Mouse (Mus musculus): ENCODE results near the gene Retnlg. TPM values are rescaled to one million over a fixed set of nuclear protein-coding genes. Genes with fewer than 3 reads are reported as not detected.
"Not testable (repeated sequence)": the region's sequence is repeated elsewhere in the genome, so short reads cannot be mapped to it uniquely, and the experiment has no call there.

Gene Retnlg
- polyA plus RNA-seq, 1 experiment from 2014 or later, result 51.3 TPM

DNA sequence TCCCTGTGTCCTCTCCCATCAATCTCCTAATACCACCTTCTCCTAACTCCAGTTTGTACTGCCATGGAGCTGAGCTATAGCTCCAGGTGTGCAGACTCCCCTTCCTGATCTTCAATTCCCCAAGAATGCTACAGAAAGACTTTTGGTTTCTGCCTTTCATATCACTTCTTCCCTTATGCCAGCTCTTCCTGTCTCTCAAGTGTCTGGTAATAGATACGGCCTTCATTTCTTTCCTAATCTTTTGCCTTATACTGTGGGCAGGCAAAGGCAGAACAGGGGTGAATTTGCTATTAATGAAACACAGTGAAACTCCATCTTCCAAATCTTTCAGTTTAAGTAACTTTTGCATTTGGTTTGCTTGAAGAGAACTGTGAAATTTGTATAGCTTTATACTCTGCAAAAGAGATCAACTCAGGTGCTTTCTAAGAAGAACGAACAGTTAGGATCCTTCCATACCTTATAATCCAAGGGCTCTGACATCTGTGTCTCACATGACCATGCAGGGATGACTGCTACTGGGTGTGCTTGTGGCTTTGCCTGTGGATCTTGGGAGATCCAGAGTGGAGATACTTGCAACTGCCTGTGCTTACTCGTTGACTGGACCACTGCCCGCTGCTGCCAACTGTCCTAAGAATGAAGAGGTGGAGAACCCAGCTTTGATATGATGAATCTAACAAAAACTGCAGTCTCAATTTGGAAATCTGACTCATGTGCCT, 28.6 kb upstream of the Retnlg start:
- no peak overlapping the region for H3K4me3 ChIP-seq (ENCODE audit: low read depth, low read length)
- H3K9ac ChIP-seq (replicated peaks; ENCODE audit: low read depth), result no peak overlapping the region
- no peak overlapping the region for H3K27ac ChIP-seq (ENCODE audit: low read length)
- no peaks in the 10 kb centered on the region for H3K36me3 ChIP-seq (ENCODE audit: insufficient read depth, low read length)
- DNase-seq (ENCODE audit: low spot score) (no peak), ATAC-seq (no peak)
- TF ChIP-seq CTCF (IDR thresholded peaks at IDR 0.05) (no peak), EP300 (IDR thresholded peaks at IDR 0.05) (no peak)
- H3K9me3 ChIP-seq (ENCODE audit: low read length), result no peaks in the 10 kb centered on the region
- no peaks in the 10 kb centered on the region for H3K27me3 ChIP-seq (replicated peaks; ENCODE audit: insufficient read depth, low read length)
- no peaks in the 10 kb centered on the region for H3K4me1 ChIP-seq (ENCODE audit: insufficient read depth, low read depth, low read length)
- 82% methylated on average over 4 of the region's 4 CpGs for WGBS
- no peak overlapping the region; the same call in 1 of the 2 replicates for H3K4me2 ChIP-seq (replicated peaks; ENCODE audit: low read depth, low read length)

DNA sequence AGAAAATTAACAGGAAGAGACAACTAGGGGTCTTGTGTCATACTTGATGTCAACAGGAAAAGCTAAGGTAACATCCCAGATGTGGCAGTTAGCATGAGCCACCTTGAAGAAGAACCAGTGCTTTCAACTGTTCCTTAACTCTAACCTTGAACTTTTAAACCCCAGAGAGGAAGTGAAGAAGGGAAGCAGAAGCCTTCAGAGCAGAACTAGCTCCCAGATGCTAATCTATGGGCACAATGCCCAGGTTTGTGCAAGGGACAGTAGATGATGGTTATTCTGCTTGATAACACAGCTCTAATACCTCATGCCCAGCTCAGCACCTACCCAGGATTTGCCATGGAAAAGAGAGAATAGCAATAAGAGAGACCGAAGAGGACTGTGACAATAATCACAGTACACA, 7.4 kb upstream of the Retnlg start:
- not testable (repeated sequence) for H3K27ac ChIP-seq (ENCODE audit: low read length); H3K36me3 ChIP-seq (ENCODE audit: insufficient read depth, low read length); H3K27me3 ChIP-seq (replicated peaks; ENCODE audit: insufficient read depth, low read length); H3K9me3 ChIP-seq (ENCODE audit: low read length); ATAC-seq; H3K4me2 ChIP-seq (replicated peaks; ENCODE audit: low read depth, low read length); DNase-seq (ENCODE audit: low spot score); H3K4me1 ChIP-seq (ENCODE audit: insufficient read depth, low read depth, low read length); H3K9ac ChIP-seq (replicated peaks; ENCODE audit: low read depth); H3K4me3 ChIP-seq (ENCODE audit: low read depth, low read length)
- WGBS, result 86% methylated on average over 1 of the region's 1 CpGs

DNA sequence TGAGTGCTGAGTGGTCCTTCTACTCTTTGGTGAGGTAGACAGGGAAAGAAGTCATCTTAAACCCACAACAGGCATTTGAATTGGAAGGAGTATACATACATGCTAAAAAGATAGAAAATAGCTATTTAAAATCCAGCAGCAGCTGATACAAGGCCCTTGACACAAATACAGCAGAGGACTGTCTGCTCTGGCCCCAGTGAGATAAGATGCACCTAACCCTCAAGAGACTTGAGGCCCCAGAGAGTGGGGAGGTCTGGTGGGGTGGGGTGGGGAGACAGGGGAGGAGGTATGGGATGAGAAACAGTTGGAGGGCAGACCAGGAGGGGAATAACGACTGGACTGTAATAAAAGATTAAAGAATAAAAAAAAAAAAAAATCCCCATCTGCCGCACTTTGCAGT, 4.7 kb upstream of the Retnlg start:
- no peaks in the 10 kb centered on the region for H3K27me3 ChIP-seq (replicated peaks; ENCODE audit: insufficient read depth, low read length)
- 68% methylated on average over 2 of the region's 2 CpGs for WGBS
- H3K4me3 ChIP-seq (ENCODE audit: low read depth, low read length), result no peak overlapping the region
- H3K36me3 ChIP-seq (ENCODE audit: insufficient read depth, low read length), result no peaks in the 10 kb centered on the region
- no peaks in the 10 kb centered on the region for H3K4me1 ChIP-seq (ENCODE audit: insufficient read depth, low read depth, low read length)
- DNase-seq (ENCODE audit: low spot score), result no peak
- no peak overlapping the region for H3K4me2 ChIP-seq (replicated peaks; ENCODE audit: low read depth, low read length)
- ATAC-seq, result no peak
- no peaks in the 10 kb centered on the region for H3K9me3 ChIP-seq (ENCODE audit: low read length)
- H3K27ac ChIP-seq (ENCODE audit: low read length), result no peak overlapping the region
- H3K9ac ChIP-seq (replicated peaks; ENCODE audit: low read depth), result no peak overlapping the region
- TF ChIP-seq CTCF (IDR thresholded peaks at IDR 0.05) (no peak), EP300 (IDR thresholded peaks at IDR 0.05) (no peak)

DNA sequence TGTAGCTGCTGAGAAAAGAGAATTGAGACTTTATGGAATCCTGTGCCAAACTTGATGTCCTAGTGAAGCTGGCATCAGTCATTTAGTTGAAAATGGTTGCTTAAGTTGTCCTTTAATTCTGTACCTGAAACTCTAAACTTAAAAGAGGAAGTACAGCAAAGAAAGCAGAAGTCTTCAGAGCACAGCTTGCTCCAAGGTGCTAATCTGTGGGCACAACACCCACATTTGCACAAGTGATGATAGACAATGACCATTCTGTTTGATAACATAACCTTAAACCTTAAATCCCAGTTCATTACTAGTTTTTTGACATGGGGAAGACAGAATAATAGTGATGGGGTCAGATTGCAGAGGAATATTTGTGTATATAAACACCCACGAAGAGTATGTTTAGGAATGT, 3.8 kb upstream of the Retnlg start:
- WGBS, result 51% methylated on average over 1 of the region's 1 CpGs
- TF ChIP-seq CTCF (IDR thresholded peaks at IDR 0.05) (no peak), EP300 (IDR thresholded peaks at IDR 0.05) (no peak)
- Histone ChIP-seq H3K9ac (replicated peaks; ENCODE audit: low read depth) (no peak overlapping the region), H3K9me3 (ENCODE audit: low read length) (no peaks in the 10 kb centered on the region), H3K36me3 (ENCODE audit: insufficient read depth, low read length) (no peaks in the 10 kb centered on the region), H3K4me1 (ENCODE audit: insufficient read depth, low read depth, low read length) (no peaks in the 10 kb centered on the region), H3K27me3 (replicated peaks; ENCODE audit: insufficient read depth, low read length) (no peaks in the 10 kb centered on the region), H3K4me2 (replicated peaks; ENCODE audit: low read depth, low read length) (no peak overlapping the region), H3K27ac (ENCODE audit: low read length) (no peak overlapping the region), H3K4me3 (ENCODE audit: low read depth, low read length) (no peak overlapping the region)
- DNase-seq (ENCODE audit: low spot score) (no peak), ATAC-seq (no peak)

DNA sequence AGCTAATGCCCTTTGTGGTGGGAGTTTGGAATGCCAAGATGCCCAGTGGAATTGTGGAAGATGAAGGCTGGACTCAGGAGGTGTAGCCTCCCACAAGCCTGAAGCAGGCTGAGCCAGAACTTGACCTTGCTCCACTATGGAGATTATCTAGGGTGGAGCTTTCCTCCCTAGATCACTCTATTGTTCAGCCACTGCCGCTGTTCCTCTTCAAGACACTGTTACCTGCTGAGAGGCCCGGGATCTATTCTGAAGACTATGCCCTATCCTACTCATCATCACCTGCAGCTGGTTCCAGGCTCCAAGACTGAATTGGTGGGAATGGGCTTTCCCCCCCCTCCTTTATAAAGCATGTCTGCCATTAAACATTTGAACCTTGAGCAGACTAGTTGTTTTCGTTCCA, 2.8 kb upstream of the Retnlg start:
- H3K4me1 ChIP-seq (ENCODE audit: insufficient read depth, low read depth, low read length), result no peaks in the 10 kb centered on the region
- H3K9ac ChIP-seq (replicated peaks; ENCODE audit: low read depth), result no peak overlapping the region
- 74% methylated on average over 3 of the region's 3 CpGs for WGBS
- H3K4me3 ChIP-seq (ENCODE audit: low read depth, low read length), result no peak overlapping the region
- H3K27ac ChIP-seq (ENCODE audit: low read length), result no peak overlapping the region
- no peaks in the 10 kb centered on the region for H3K36me3 ChIP-seq (ENCODE audit: insufficient read depth, low read length)
- DNase-seq (ENCODE audit: low spot score), result no peak
- H3K4me2 ChIP-seq (replicated peaks; ENCODE audit: low read depth, low read length), result no peak overlapping the region
- ATAC-seq, result no peak
- H3K27me3 ChIP-seq (replicated peaks; ENCODE audit: insufficient read depth, low read length), result no peaks in the 10 kb centered on the region
- TF ChIP-seq CTCF (IDR thresholded peaks at IDR 0.05), result no peak
- no peak for TF ChIP-seq EP300 (IDR thresholded peaks at IDR 0.05)
- H3K9me3 ChIP-seq (ENCODE audit: low read length), result no peaks in the 10 kb centered on the region

DNA sequence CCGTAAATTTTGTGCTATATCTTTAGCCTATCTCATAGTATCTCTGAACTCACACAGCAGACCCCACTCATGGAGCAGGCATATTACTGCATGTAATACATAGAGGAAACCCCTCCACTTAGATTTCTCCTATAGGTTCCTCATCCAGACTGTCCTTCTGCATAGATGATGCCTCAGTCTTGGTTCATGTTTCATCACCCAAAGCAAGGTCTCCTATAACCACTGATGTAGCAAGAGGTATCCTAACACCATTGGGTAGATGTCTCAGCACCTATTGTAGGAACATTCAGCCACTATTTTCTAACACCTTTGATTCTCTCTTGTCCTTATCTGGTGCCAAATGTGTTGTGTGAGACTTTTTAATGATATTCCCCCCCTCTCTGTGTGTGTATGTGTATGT, 667 bp upstream of the Retnlg start:
- TF ChIP-seq CTCF (IDR thresholded peaks at IDR 0.05), result no peak
- DNase-seq (ENCODE audit: low spot score), result no peak
- no peak overlapping the region for H3K4me3 ChIP-seq (ENCODE audit: low read depth, low read length)
- no peak overlapping the region for H3K27ac ChIP-seq (ENCODE audit: low read length)
- H3K4me2 ChIP-seq (replicated peaks; ENCODE audit: low read depth, low read length), result no peak overlapping the region
- WGBS, result 89% methylated on average over 1 of the region's 1 CpGs
- no peaks in the 10 kb centered on the region for H3K36me3 ChIP-seq (ENCODE audit: insufficient read depth, low read length)
- H3K27me3 ChIP-seq (replicated peaks; ENCODE audit: insufficient read depth, low read length), result no peaks in the 10 kb centered on the region
- H3K9ac ChIP-seq (replicated peaks; ENCODE audit: low read depth), result no peak overlapping the region
- H3K4me1 ChIP-seq (ENCODE audit: insufficient read depth, low read depth, low read length), result no peaks in the 10 kb centered on the region
- no peak for ATAC-seq
- no peaks in the 10 kb centered on the region for H3K9me3 ChIP-seq (ENCODE audit: low read length)

DNA sequence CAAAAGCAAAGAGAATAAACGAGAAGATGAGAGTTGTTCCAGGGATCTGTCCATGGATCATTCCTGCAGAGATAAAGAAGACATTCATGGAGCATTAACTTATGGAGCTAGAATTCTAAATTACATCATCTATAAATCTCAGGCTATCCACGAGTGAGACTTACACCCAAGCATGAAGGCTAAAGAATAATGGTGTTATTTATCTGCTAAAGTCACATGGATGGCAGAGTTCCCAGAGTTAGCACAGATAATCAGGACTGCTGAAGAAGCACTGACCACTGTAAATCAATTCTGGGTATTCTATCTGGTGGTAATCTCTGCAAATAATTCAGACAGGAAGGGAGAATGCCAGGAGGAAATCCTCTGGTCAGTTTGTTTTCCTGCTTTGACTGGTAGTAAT, 18.3 kb downstream of the Retnlg start:
- no peak for DNase-seq (ENCODE audit: low spot score)
- Histone ChIP-seq H3K9me3 (ENCODE audit: low read length) (no peaks in the 10 kb centered on the region), H3K27ac (ENCODE audit: low read length) (no peak overlapping the region), H3K4me3 (ENCODE audit: low read depth, low read length) (no peak overlapping the region), H3K4me1 (ENCODE audit: insufficient read depth, low read depth, low read length) (no peaks in the 10 kb centered on the region), H3K9ac (replicated peaks; ENCODE audit: low read depth) (no peak overlapping the region), H3K4me2 (replicated peaks; ENCODE audit: low read depth, low read length) (no peak overlapping the region), H3K27me3 (replicated peaks; ENCODE audit: insufficient read depth, low read length) (no peaks in the 10 kb centered on the region), H3K36me3 (ENCODE audit: insufficient read depth, low read length) (no peaks in the 10 kb centered on the region)
- ATAC-seq, result no peak
- no peak for TF ChIP-seq CTCF (IDR thresholded peaks at IDR 0.05)
- 29% methylated on average over 2 of the region's 2 CpGs for WGBS
